Mouse (Mus musculus) ES-E14 (cell line): ENCODE results near the gene Zfp408. TPM values are rescaled to one million over a fixed set of nuclear protein-coding genes. Genes with fewer than 3 reads are reported as not detected.

Source experiments
- DNase-seq: peaks from one replicate; pipeline ENCODE4 v3.0.0-alpha.2; 2013; ENCODE audit warnings: low read depth, low spot score
- H3K27ac ChIP-seq: 2 replicates; pipeline ENCODE4 v1.5.1; 2012; ENCODE audit warnings: low read depth, mild to moderate bottlenecking, low read length, moderate library complexity, mixed read lengths; ENCODE audit not compliant: poor library complexity, insufficient read depth, severe bottlenecking
- H3K36me3 ChIP-seq: 2 replicates; pipeline ENCODE4 v1.6.1; 2012; ENCODE audit warnings: mild to moderate bottlenecking, low read length, moderate library complexity, mixed read lengths; ENCODE audit not compliant: control insufficient read depth, poor library complexity, insufficient read depth, severe bottlenecking
- H3K4me1 ChIP-seq, 2 experiments: fragments of 150-350 bp in 1 of 2; sonication (generic) in 1 of 2; 2 replicates each; pipeline ENCODE4 v1.6.1; 2012; ENCODE audit warnings: low read length in 2 of 2, mild to moderate bottlenecking in 1 of 2, mixed read lengths in 1 of 2; ENCODE audit not compliant: control insufficient read depth in 2 of 2, insufficient read depth in 2 of 2, poor library complexity in 1 of 2
- H3K4me3 ChIP-seq, 2 experiments: fragments of 150-350 bp in 1 of 2; sonication (generic) in 1 of 2; 2 replicates each; pipeline ENCODE4 v1.5.1; 2012; ENCODE audit warnings: low read length in 2 of 2, low read depth in 1 of 2, mild to moderate bottlenecking in 1 of 2, mixed read lengths in 1 of 2; ENCODE audit not compliant: insufficient read depth in 1 of 2, poor library complexity in 1 of 2, severe bottlenecking in 1 of 2
- H3K9ac ChIP-seq: 2 replicates; pipeline ENCODE4 v1.6.1; 2012; ENCODE audit warnings: low read depth, mild to moderate bottlenecking, low read length, mixed read lengths; ENCODE audit not compliant: poor library complexity, insufficient read depth, severe bottlenecking
- H3K9me3 ChIP-seq: fragments of 150-350 bp; sonication (generic); 2 replicates; pipeline ENCODE4 v1.6.1; 2012; ENCODE audit warnings: low read depth, mild to moderate bottlenecking, low read length; ENCODE audit not compliant: control insufficient read depth, insufficient read depth
- CHD2 ChIP-seq: IDR thresholded peaks from 2 replicates; pipeline ENCODE4 v1.6.1; 2014; ENCODE audit warnings: mild to moderate bottlenecking, low read depth, low read length, inconsistent platforms
- HCFC1 ChIP-seq: IDR thresholded peaks from 2 replicates; pipeline ENCODE4 v1.6.1; 2012; ENCODE audit warnings: low read length, inconsistent platforms, borderline replicate concordance; ENCODE audit not compliant: insufficient read depth
- MAFK ChIP-seq: IDR thresholded peaks from 2 replicates; pipeline ENCODE4 v1.6.1; 2014; ENCODE audit warnings: mild to moderate bottlenecking, low read depth, low read length, inconsistent platforms; ENCODE audit not compliant: insufficient read depth
- ZC3H11A ChIP-seq: IDR thresholded peaks from 2 replicates; pipeline ENCODE4 v1.6.1; 2012; ENCODE audit warnings: low read depth, mild to moderate bottlenecking, inconsistent platforms, low read length, borderline replicate concordance
- ZNF384 ChIP-seq: IDR thresholded peaks from 2 replicates; pipeline ENCODE4 v1.6.1; 2012; ENCODE audit warnings: low read depth, low read length, inconsistent platforms
- in situ Hi-C, 2 experiments: fragments of 600-800 bp; cut with MboI; formaldehyde crosslinking; loops; one replicate each; pipeline ENCODE4 v1.15.1; 2025; ENCODE audit warnings: low sequenced_read_pairs in 2 of 2, inconsistent platforms in 1 of 2; ENCODE audit not compliant: unreplicated experiment in 2 of 2
- total RNA-seq: library from RNA; depleted of rRNA; stranded (reverse); fragments of 300-350 nt; gene quantifications from 2 replicates; pipeline ENCODE4 v1.2.3, GENCODE M21; 2012; rRNA removed

Zfp408 gene
- 21.2 and 28.8 TPM in 2 replicates for total RNA-seq

- H3K36me3 ChIP-seq, result peaks cover 34% of the 10 kb centered on the region
These were observed at the start of gene Zfp408, which contains the start of gene Arhgap1 for GRCm38 (mm10) chr2:91649553-91650359. TSS of gene Zfp408 (minus strand) at chr2:91649791. TSS of gene Arhgap1 (plus strand) at chr2:91649860.

GRCm38 (mm10) chr2:91699225-91699624 lies 49.6 kb upstream of the Zfp408 start:
- H3K9ac ChIP-seq, result no peak overlapping the region
- no peaks in the 10 kb centered on the region for H3K9me3 ChIP-seq
- H3K36me3 ChIP-seq, result peaks cover 4% of the 10 kb centered on the region; the same call in 1 of the 2 replicates
- H3K4me3 ChIP-seq, result no peak overlapping the region
- in situ Hi-C loops, result no loop called here
- no peak for TF ChIP-seq ZNF384
- no peak for TF ChIP-seq HCFC1
- TF ChIP-seq ZC3H11A, result no peak
- TF ChIP-seq MAFK, result no peak
- TF ChIP-seq CHD2, result no peak
- no peak overlapping the region for H3K27ac ChIP-seq
- DNase-seq, result no peak
- H3K4me1 ChIP-seq, result no peaks in the 10 kb centered on the region; a peak in 1 of 4 replicates

More at GRCm38 (mm10) chr2:91649553-91650359, at the start of gene Zfp408, which contains the start of gene Arhgap1:
- no peaks in the 10 kb centered on the region for H3K9me3 ChIP-seq
- in situ Hi-C loops, result no loop called here
- H3K4me3 ChIP-seq, result peak within 1 kb of the TSS; percentile 85 to 89
- peak within 1 kb of the TSS; percentile 96 for H3K9ac ChIP-seq
- no peak for TF ChIP-seq ZC3H11A
- TF ChIP-seq HCFC1, result peak; percentile 85
- TF ChIP-seq CHD2, result peak; percentile 62; the same call in 1 of the 2 replicates
- 0 out of 2 replicates have a peak, but pooled peaks have one; percentile 30 for TF ChIP-seq ZNF384
- H3K27ac ChIP-seq, result peak within 1 kb of the TSS; percentile 66
- H3K4me1 ChIP-seq, result no peaks in the 10 kb centered on the region; a peak in 1 of 4 replicates
- peak; percentile 99 for DNase-seq

DNA sequence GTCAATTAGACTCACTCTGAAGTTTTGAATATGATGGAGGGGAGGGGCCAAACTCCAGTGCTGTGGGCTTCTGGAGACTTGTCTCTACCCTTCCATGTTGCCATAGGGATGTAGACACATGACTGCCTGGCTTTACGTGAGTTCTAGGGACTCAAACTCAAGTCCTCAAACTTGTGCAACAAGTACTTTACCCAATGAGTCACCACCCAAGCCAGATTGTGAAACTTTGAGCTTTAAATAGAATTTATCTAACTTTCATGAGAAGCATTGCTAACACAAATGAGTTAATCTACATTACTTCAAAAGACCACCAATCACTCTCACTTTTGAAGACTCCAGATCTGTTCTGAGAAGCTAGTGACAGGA lies 46.6 kb upstream of the Zfp408 start:
- no peak overlapping the region for H3K27ac ChIP-seq
- no peak for DNase-seq
- no peaks in the 10 kb centered on the region for H3K4me1 ChIP-seq
- H3K36me3 ChIP-seq, result peaks cover 6% of the 10 kb centered on the region
- no peak overlapping the region for H3K4me3 ChIP-seq
- H3K9ac ChIP-seq, result no peak overlapping the region
- no peaks in the 10 kb centered on the region for H3K9me3 ChIP-seq
- in situ Hi-C loops, result no loop called here
- no peak for TF ChIP-seq MAFK
- TF ChIP-seq ZC3H11A, result no peak
- TF ChIP-seq ZNF384, result no peak
- no peak for TF ChIP-seq CHD2
- TF ChIP-seq HCFC1, result no peak

GRCm38 (mm10) chr2:91695436-91696224 lies 46.0 kb upstream of the Zfp408 start:
- in situ Hi-C loops, result no loop called here
- Histone ChIP-seq H3K9ac (no peak overlapping the region), H3K9me3 (no peaks in the 10 kb centered on the region), H3K4me3 (no peak overlapping the region), H3K36me3 (peaks cover 6% of the 10 kb centered on the region), H3K27ac (no peak overlapping the region), H3K4me1 (no peaks in the 10 kb centered on the region; a peak in 1 of 4 replicates)
- TF ChIP-seq CHD2 (no peak), MAFK (no peak), ZC3H11A (no peak), HCFC1 (no peak), ZNF384 (no peak)
- DNase-seq, result no peak
